Mouse (Mus musculus) kidney, adult 2 months (tissue): Measurements from ENCODE around the gene Uox. TPM values are rescaled to one million over a fixed set of nuclear protein-coding genes. Genes with fewer than 3 reads are reported as not detected.

Experiments
- DNase-seq: peaks from one replicate; pipeline ENCODE4 v3.0.0; 2021
- H3K27ac ChIP-seq: fragments of 200-500 bp; 2 replicates; pipeline ENCODE4 v1.5.1; 2012; ENCODE audit warnings: low read depth, low read length, control low read depth, inconsistent platforms; ENCODE audit not compliant: insufficient read depth
- H3K27me3 ChIP-seq: fragments of 200-500 bp; replicated peaks from 2 replicates; pipeline ENCODE4 v1.6.1; 2012; ENCODE audit warnings: mild to moderate bottlenecking, moderate library complexity, low read length, inconsistent platforms; ENCODE audit not compliant: control insufficient read depth, insufficient read depth
- H3K36me3 ChIP-seq: fragments of 200-500 bp; 2 replicates; pipeline ENCODE4 v1.6.1; 2012; ENCODE audit warnings: mild to moderate bottlenecking, moderate library complexity, low read length, inconsistent platforms; ENCODE audit not compliant: control insufficient read depth, insufficient read depth
- H3K4me1 ChIP-seq: fragments of 200-500 bp; 2 replicates; pipeline ENCODE4 v1.6.1; 2011; ENCODE audit warnings: low read length; ENCODE audit not compliant: control insufficient read depth, insufficient read depth
- H3K4me3 ChIP-seq: fragments of 200-500 bp; 2 replicates; pipeline ENCODE4 v1.5.1; 2011; ENCODE audit warnings: mild to moderate bottlenecking, low read depth, low read length, control low read depth; ENCODE audit not compliant: insufficient read depth
- CTCF ChIP-seq: fragments of 200-500 bp; conservative IDR thresholded peaks from 2 replicates; pipeline ENCODE4 v1.5.1; 2011; ENCODE audit warnings: low read depth, mild to moderate bottlenecking, control low read depth, low read length, moderate library complexity, mixed read lengths; ENCODE audit not compliant: insufficient read depth, insufficient read length
- POLR2A ChIP-seq: fragments of 200-500 bp; IDR thresholded peaks from one replicate; pipeline ENCODE4 v1.6.1; 2011; ENCODE audit warnings: low read depth, low read length, control low read depth
- WGBS: fragments of 180-500 bp; shearing (Covaris S2); methylation state at CpG from one replicate; pipeline ENCODE4 v1.1.7; 2018; 5-methylcytosine and 5-hydroxymethylcytosine counted together
- polyA plus RNA-seq: library from polyadenylated mRNA; depleted of rRNA; stranded (reverse); fragments of >200 nt; gene quantifications from 2 replicates; pipeline ENCODE4 v1.2.3, GENCODE M21; 2012

Uox gene
- polyA plus RNA-seq, 1 experiment = not detected

DNA sequence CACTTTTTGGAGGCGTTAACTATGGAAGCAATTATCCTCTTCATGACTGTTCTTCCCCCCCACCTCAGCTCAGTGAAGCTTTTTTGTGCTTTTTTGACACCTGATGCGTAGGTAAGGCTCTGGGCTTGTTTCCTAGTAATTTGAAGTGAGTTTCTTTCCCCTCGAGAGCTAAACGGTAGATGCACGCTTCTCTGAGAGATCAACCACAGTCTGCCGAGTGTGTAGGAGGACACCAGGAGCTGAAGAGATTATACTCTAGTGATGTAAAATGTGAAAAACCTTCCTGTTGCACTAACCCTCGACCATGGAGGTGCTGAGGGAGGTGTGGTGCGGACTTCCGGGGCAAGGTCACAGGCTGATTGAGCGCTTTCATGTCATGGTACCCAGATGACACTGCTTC, 49.9 kb downstream of the Uox start:
- 76% methylated on average over 10 of the region's 10 CpGs for WGBS
- H3K4me3 ChIP-seq = no peak overlapping the region
- no peaks in the 10 kb centered on the region for H3K27me3 ChIP-seq
- H3K36me3 ChIP-seq = no peaks in the 10 kb centered on the region
- DNase-seq = no peak
- TF ChIP-seq CTCF (no peak), POLR2A (no peak)
- H3K27ac ChIP-seq = no peak overlapping the region
- no peaks in the 10 kb centered on the region for H3K4me1 ChIP-seq

DNA sequence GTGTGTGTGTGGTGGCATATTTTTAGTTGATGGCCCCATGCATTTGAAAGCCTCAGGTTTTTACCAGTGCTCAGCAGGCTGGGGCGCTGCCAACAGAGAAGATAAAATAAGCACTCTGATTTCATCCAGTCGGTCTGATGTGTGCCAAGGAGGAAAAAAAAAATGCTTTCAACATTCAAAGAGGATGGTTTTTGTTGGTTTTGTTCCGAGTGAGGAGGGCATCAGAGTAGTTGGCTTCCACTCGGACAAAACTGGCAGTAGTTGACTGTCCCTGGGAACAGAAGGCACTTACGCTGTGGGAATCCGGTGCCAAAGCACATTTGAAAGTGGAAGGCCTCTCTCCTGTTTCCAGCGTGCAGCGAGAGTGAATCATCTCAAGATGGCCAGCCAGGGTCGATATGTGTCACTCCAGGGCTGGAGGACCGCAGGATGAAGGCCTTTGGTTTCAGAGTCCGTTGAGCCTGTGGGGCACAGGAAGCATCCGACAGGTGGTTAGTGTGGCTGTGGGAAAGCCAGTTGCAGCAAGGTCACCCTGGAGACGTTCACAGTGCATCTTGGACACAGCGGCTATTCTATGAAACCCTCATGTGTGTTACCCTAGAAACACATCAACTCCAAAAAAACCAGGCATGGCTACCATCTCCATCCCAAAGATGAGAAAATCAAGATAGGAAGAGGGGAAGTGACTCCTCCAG, 50.5 kb downstream of the Uox start:
- TF ChIP-seq CTCF (no peak), POLR2A (no peak)
- no peak for DNase-seq

DNA sequence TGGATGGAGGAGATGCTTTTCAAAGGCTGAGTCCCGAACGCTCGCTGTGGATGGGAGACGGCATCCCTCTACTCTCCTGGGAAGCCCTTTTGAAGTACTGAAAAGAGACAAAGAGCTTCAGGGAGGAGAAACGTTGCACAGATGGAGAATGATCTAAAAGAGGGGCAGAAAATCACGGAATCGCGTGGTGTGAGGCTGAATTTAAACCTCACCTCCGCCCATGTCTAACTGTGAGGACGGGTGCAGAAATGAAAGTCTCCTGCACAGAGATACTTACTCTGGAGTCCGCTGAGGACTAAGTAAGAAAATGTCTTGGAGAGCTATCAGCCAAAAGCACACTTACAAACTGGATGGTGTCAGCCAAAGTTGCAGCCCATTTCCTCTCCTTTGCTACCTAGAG, 51.7 kb downstream of the Uox start:
- H3K4me3 ChIP-seq = no peak overlapping the region
- WGBS = 85% methylated on average over 11 of the region's 11 CpGs
- TF ChIP-seq POLR2A (no peak), CTCF (no peak)

More for the DNA sequence above, 50.5 kb downstream of the Uox start:
- Histone ChIP-seq H3K4me3 (no peak overlapping the region), H3K36me3 (no peaks in the 10 kb centered on the region), H3K27ac (no peak overlapping the region), H3K4me1 (no peaks in the 10 kb centered on the region), H3K27me3 (no peaks in the 10 kb centered on the region)
- WGBS = 85% methylated on average over 14 of the region's 14 CpGs

DNA sequence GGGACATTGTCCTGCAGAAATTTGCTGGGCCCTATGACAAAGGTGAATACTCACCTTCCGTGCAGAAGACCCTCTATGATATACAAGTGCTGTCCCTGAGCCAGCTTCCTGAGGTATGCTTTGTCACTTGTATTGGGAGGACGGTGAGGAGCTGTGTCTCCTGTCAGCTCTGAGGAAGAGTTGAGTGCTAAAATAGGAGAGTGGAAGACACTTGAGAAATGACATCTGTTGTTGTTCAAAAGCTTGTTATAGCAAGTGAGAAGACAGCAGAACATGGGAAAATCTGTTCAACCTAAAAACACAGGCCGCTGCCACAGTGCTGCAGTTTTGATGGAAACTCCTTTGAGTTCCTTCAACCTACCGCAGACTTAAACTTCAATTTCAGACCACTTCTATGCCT, 55.5 kb downstream of the Uox start:
- WGBS = 79% methylated on average over 4 of the region's 4 CpGs

More for the DNA sequence above, 51.7 kb downstream of the Uox start:
- no peak for DNase-seq
- no peaks in the 10 kb centered on the region for H3K27me3 ChIP-seq
- H3K36me3 ChIP-seq = no peaks in the 10 kb centered on the region
- H3K4me1 ChIP-seq = no peaks in the 10 kb centered on the region
- no peak overlapping the region for H3K27ac ChIP-seq

DNA sequence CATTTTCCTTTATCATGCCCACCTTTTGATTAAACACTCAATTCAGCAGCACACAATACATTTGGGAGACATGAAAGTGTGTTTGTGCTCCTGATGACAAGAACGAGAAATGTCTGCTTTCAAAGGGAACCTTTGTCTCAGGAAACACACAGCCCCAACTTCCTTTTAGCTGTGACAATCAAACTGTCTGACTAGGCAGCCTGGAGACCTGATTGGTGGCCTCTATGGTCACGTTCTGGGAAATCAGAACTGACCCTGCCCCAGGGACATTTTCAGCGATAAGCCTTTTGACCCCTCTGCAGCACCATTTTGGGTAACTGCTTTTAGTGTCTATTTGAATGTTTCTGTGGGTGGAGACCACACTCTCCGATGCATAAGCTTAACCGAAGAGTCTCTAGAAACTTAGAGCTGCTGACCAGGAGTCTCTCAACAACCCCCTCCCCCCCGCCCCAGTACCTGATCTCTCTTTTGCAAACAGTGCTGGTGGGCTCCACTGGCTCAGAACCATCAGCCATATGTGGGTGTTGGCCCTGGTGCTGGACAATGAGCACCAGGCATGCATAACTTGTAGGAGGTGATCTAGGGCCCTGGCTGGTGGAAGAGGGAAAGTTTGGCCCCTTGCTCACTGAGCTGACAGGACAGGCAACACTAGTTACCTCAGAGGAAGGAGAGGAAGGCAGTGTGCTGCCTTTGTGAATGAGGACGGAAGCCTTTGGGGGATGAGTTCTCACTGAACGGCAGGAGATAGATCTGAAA, 58.2 kb downstream of the Uox start:
- Histone ChIP-seq H3K27me3 (no peaks in the 10 kb centered on the region), H3K27ac (no peak overlapping the region), H3K4me1 (no peaks in the 10 kb centered on the region), H3K4me3 (no peak overlapping the region), H3K36me3 (no peaks in the 10 kb centered on the region)
- WGBS = 35% methylated on average over 8 of the region's 8 CpGs
- DNase-seq = no peak
- TF ChIP-seq POLR2A (no peak), CTCF (no peak)

More for the DNA sequence above, 55.5 kb downstream of the Uox start:
- Histone ChIP-seq H3K4me1 (no peaks in the 10 kb centered on the region), H3K27me3 (no peaks in the 10 kb centered on the region), H3K4me3 (no peak overlapping the region), H3K36me3 (no peaks in the 10 kb centered on the region), H3K27ac (no peak overlapping the region)
- DNase-seq = no peak
- TF ChIP-seq POLR2A (no peak), CTCF (no peak)

DNA sequence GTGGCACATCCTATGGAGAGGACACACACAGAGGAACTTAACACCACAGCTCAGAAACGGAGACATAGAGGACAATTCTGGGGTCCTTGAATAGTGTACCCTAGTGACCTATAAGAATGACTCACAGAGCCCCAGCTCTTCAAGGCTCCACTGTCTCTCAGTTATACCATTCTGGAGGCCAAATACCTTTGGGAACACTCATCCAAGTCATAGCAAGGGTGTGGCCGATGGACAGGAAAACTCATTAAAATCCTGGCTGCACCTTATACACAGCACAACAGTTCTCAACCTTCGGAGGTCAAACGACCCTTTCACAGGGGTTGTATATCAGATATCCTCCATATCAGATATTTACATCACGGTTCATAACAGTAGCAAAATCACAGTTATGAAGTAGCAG, 62.3 kb downstream of the Uox start:
- 82% methylated on average over 5 of the region's 5 CpGs for WGBS
- no peaks in the 10 kb centered on the region for H3K4me1 ChIP-seq
- TF ChIP-seq POLR2A = no peak
- no peak for TF ChIP-seq CTCF
- H3K27ac ChIP-seq = no peak overlapping the region
- no peak for DNase-seq
- no peak overlapping the region for H3K4me3 ChIP-seq
- H3K36me3 ChIP-seq = no peaks in the 10 kb centered on the region
- no peaks in the 10 kb centered on the region for H3K27me3 ChIP-seq

DNA sequence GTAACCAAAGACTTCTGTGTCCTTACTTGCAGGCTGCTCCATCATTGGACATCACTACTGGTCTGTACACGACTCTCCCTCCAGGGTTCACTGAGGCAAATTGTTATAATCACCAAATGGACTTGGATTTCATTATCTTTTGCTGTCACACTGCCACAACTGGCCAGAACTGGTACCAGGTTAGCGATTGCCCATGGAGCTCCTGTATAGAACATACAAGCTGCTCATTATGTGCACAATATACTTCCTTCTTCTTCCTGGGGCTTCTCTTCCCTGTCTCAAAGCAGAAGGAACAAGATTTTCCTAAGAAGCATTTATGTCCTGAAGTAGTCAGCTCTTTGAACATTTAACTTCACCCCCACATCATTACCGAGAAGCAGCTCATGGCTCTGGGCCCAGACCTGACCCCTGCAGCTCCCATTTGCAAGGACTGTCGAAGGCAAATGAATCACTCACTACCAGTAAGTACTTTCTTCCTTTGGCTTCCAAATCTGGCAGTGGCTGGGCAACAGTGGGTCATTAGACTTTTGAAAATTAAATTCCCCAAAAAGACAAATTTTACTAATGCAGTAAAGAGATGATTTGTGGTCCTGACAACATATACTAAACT, 71.7 kb downstream of the Uox start:
- Histone ChIP-seq H3K27me3 (no peaks in the 10 kb centered on the region), H3K27ac (no peak overlapping the region), H3K36me3 (no peaks in the 10 kb centered on the region), H3K4me1 (no peaks in the 10 kb centered on the region), H3K4me3 (no peak overlapping the region)
- no peak for DNase-seq
- WGBS = 38% methylated on average over 4 of the region's 4 CpGs
- no peak for TF ChIP-seq POLR2A
- TF ChIP-seq CTCF = no peak
